Mouse (Mus musculus) heart, embryonic 14.5 days (tissue): ENCODE results near the gene Mesp2. TPM values are rescaled to one million over a fixed set of nuclear protein-coding genes. Genes with fewer than 3 reads are reported as not detected.
A peak's percentile ranks its signal among the peaks of the same experiment; 100 is the strongest.

Source experiments
- ATAC-seq: fragments of 200-750 bp; cut with Nextera tagmentation; 2 replicates; pipeline ENCODE4 v1.8.0; 2017; ENCODE audit warnings: low read depth, moderate TSS enrichment; ENCODE audit not compliant: insufficient number of reproducible peaks, insufficient read depth, low FRiP score
- H3K27ac ChIP-seq, 2 experiments: fragments of 200-500 bp in 1 of 2; fragments of 300-500 bp in 1 of 2; sonication (generic) in 1 of 2; replicated peaks in 1 of 2; 2 replicates each; pipeline ENCODE4 v1.5.1; 2012 to 2014; ENCODE audit warnings: low read depth in 2 of 2, low read length in 2 of 2, control low read depth in 1 of 2, mild to moderate bottlenecking in 1 of 2, mixed read lengths in 1 of 2; ENCODE audit not compliant: control insufficient read depth in 1 of 2, insufficient read depth in 1 of 2
- H3K27me3 ChIP-seq: fragments of 300-500 bp; sonication (generic); 2 replicates; pipeline ENCODE4 v1.6.1; 2014; ENCODE audit warnings: mild to moderate bottlenecking, low read length, control low read depth; ENCODE audit not compliant: control insufficient read depth, insufficient read depth
- H3K36me3 ChIP-seq: fragments of 300-500 bp; sonication (generic); 2 replicates; pipeline ENCODE4 v1.6.1; 2014; ENCODE audit warnings: mild to moderate bottlenecking, control low read depth, low read length, mixed read lengths; ENCODE audit not compliant: control insufficient read depth, insufficient read depth
- H3K4me1 ChIP-seq, 2 experiments: fragments of 200-500 bp in 1 of 2; fragments of 300-500 bp in 1 of 2; sonication (generic) in 1 of 2; 2 replicates each; pipeline ENCODE4 v1.6.1; 2012 to 2014; ENCODE audit warnings: low read length in 2 of 2, control low read depth in 1 of 2, mixed read lengths in 1 of 2; ENCODE audit not compliant: control insufficient read depth in 2 of 2, insufficient read depth in 2 of 2
- H3K4me2 ChIP-seq: fragments of 300-500 bp; sonication (generic); 2 replicates; pipeline ENCODE4 v1.6.1; 2014; ENCODE audit warnings: mild to moderate bottlenecking, low read length
- H3K4me3 ChIP-seq, 2 experiments: fragments of 200-500 bp in 1 of 2; fragments of 300-500 bp in 1 of 2; sonication (generic) in 1 of 2; 2 replicates each; pipeline ENCODE4 v1.5.1; 2012 to 2014; ENCODE audit warnings: low read length in 2 of 2, mild to moderate bottlenecking in 2 of 2, control low read depth in 1 of 2, low read depth in 1 of 2, moderate library complexity in 1 of 2; ENCODE audit not compliant: control insufficient read depth in 1 of 2, insufficient read depth in 1 of 2
- H3K9ac ChIP-seq: fragments of 300-500 bp; sonication (generic); 2 replicates; pipeline ENCODE4 v1.6.1; 2014; ENCODE audit warnings: mild to moderate bottlenecking, low read length
- H3K9me3 ChIP-seq: fragments of 300-500 bp; sonication (generic); 2 replicates; pipeline ENCODE4 v1.6.1; 2016; ENCODE audit warnings: low read length, control low read depth; ENCODE audit not compliant: control insufficient read depth
- WGBS: fragments of 180-500 bp; shearing (Covaris S2); extraction: QIAGEN DNeasy Blood & Tissue Kit; methylation state at CpG from one replicate; pipeline ENCODE4 v1.1.7; 2014; 5-methylcytosine and 5-hydroxymethylcytosine counted together
- polyA plus RNA-seq: library from polyadenylated mRNA; unstranded; fragments of >200 nt; fragmentation: Nextera tagmentation; extraction: Ambion mirVana; gene quantifications from 2 replicates; pipeline ENCODE4 v1.2.1, GENCODE M21; 2014

The Mesp2 gene
- polyA plus RNA-seq, 1 experiment from 2014 or later = 0.27 TPM

GRCm38 (mm10) chr7:79813409-79813808 lies 2.9 kb downstream of the Mesp2 start:
- 76% methylated on average over 1 of the region's 1 CpGs for WGBS
- H3K27ac ChIP-seq = no peak overlapping the region
- no peak overlapping the region for H3K4me3 ChIP-seq
- H3K27me3 ChIP-seq = peaks cover 22% of the 10 kb centered on the region
- H3K36me3 ChIP-seq = no peaks in the 10 kb centered on the region
- H3K4me2 ChIP-seq = no peak overlapping the region
- ATAC-seq = no peak
- peaks cover 3 to 8% of the 10 kb centered on the region in 2 experiments; a peak in 3 of 4 replicates for H3K4me1 ChIP-seq
- H3K9ac ChIP-seq = no peak overlapping the region
- no peaks in the 10 kb centered on the region for H3K9me3 ChIP-seq

GRCm38 (mm10) chr7:79818321-79818720 lies 7.8 kb downstream of the Mesp2 start:
- Histone ChIP-seq H3K4me3 (no peak overlapping the region), H3K9ac (no peak overlapping the region), H3K27me3 (no peaks in the 10 kb centered on the region), H3K4me1 (peaks cover 13 to 17% of the 10 kb centered on the region in 2 experiments), H3K36me3 (no peaks in the 10 kb centered on the region), H3K4me2 (no peak overlapping the region), H3K27ac (no peak overlapping the region), H3K9me3 (no peaks in the 10 kb centered on the region)
- 9% methylated on average over 6 of the region's 6 CpGs for WGBS
- ATAC-seq = no peak

- 12% methylated on average over 4 of the region's 4 CpGs for WGBS
- H3K4me1 ChIP-seq = peaks cover 13 to 17% of the 10 kb centered on the region in 2 experiments
- no peak overlapping the region for H3K4me3 ChIP-seq
- H3K4me2 ChIP-seq = no peak overlapping the region
- no peak overlapping the region for H3K9ac ChIP-seq
- no peaks in the 10 kb centered on the region for H3K36me3 ChIP-seq
- ATAC-seq = no peak
- no peak overlapping the region for H3K27ac ChIP-seq
- peaks cover 4% of the 10 kb centered on the region; the same call in 1 of the 2 replicates for H3K9me3 ChIP-seq
- H3K27me3 ChIP-seq = no peaks in the 10 kb centered on the region
These were observed 9.0 kb downstream of the Mesp2 start for GRCm38 (mm10) chr7:79819515-79819914.

GRCm38 (mm10) chr7:79819996-79820395 lies 9.5 kb downstream of the Mesp2 start:
- 0 out of 2 replicates have a peak, but pooled peaks cover under 1% of the 10 kb centered on the region for H3K36me3 ChIP-seq
- WGBS = 55% methylated on average over 11 of the region's 11 CpGs
- no peak overlapping the region for H3K4me2 ChIP-seq
- peaks cover 6% of the 10 kb centered on the region; the same call in 1 of the 2 replicates for H3K9me3 ChIP-seq
- H3K27me3 ChIP-seq = no peaks in the 10 kb centered on the region
- no peak for ATAC-seq
- peaks cover 13 to 17% of the 10 kb centered on the region in 2 experiments for H3K4me1 ChIP-seq
- no peak overlapping the region for H3K27ac ChIP-seq
- H3K9ac ChIP-seq = no peak overlapping the region
- H3K4me3 ChIP-seq = no peak overlapping the region

GRCm38 (mm10) chr7:79822092-79822695 lies 11.7 kb downstream of the Mesp2 start:
- Histone ChIP-seq H3K4me1 (peaks cover 13 to 17% of the 10 kb centered on the region in 2 experiments), H3K9ac (no peak overlapping the region), H3K9me3 (peaks cover 6% of the 10 kb centered on the region; the same call in 1 of the 2 replicates), H3K4me2 (no peak overlapping the region), H3K27me3 (no peaks in the 10 kb centered on the region), H3K36me3 (0 out of 2 replicates have a peak, but pooled peaks cover 12% of the 10 kb centered on the region), H3K27ac (no peak overlapping the region), H3K4me3 (no peak overlapping the region)
- WGBS = 78% methylated on average over 12 of the region's 12 CpGs
- ATAC-seq = no peak

- Histone ChIP-seq H3K27ac (no peak overlapping the region), H3K9me3 (peaks cover 6% of the 10 kb centered on the region; the same call in 1 of the 2 replicates), H3K4me3 (no peak overlapping the region), H3K4me1 (no peaks in the 10 kb centered on the region), H3K4me2 (no peak overlapping the region), H3K36me3 (0 out of 2 replicates have a peak, but pooled peaks cover 12% of the 10 kb centered on the region), H3K27me3 (no peaks in the 10 kb centered on the region), H3K9ac (no peak overlapping the region)
- WGBS = 83% methylated on average over 3 of the region's 3 CpGs
- ATAC-seq = no peak
These were observed 17.8 kb downstream of the Mesp2 start for GRCm38 (mm10) chr7:79828341-79828740.

GRCm38 (mm10) chr7:79831145-79831544 lies 20.6 kb downstream of the Mesp2 start:
- Histone ChIP-seq H3K4me2 (no peak overlapping the region), H3K36me3 (0 out of 2 replicates have a peak, but pooled peaks cover 1% of the 10 kb centered on the region), H3K9ac (no peak overlapping the region), H3K27me3 (no peaks in the 10 kb centered on the region), H3K4me1 (no peaks in the 10 kb centered on the region), H3K4me3 (no peak overlapping the region), H3K9me3 (no peaks in the 10 kb centered on the region), H3K27ac (peak overlapping the region; percentile 43 to 58; a peak in 3 of 4 replicates)
- ATAC-seq = no peak
- WGBS = 61% methylated on average over 6 of the region's 6 CpGs

GRCm38 (mm10) chr7:79831585-79831984 lies 21.1 kb downstream of the Mesp2 start:
- H3K4me2 ChIP-seq = no peak overlapping the region
- H3K4me1 ChIP-seq = no peaks in the 10 kb centered on the region
- peak overlapping the region; percentile 43 to 58; a peak in 3 of 4 replicates for H3K27ac ChIP-seq
- no peak for ATAC-seq
- no peaks in the 10 kb centered on the region for H3K36me3 ChIP-seq
- H3K27me3 ChIP-seq = no peaks in the 10 kb centered on the region
- no peak overlapping the region for H3K4me3 ChIP-seq
- no peak overlapping the region for H3K9ac ChIP-seq
- no peaks in the 10 kb centered on the region for H3K9me3 ChIP-seq
- 58% methylated on average over 6 of the region's 6 CpGs for WGBS
